Mouse (Mus musculus) frontal cortex, postnatal 10 days (tissue): ENCODE results near the gene Rem1.
"Not testable (repeated sequence)": the region's sequence is repeated elsewhere in the genome, so short reads cannot be mapped to it uniquely, and the experiment has no call there.

Source experiments
- DNase-seq, 2 experiments: peaks; one replicate each; pipeline ENCODE4 v3.0.0; 2022; ENCODE audit warnings: low spot score in 2 of 2, mixed read lengths in 1 of 2

Rem1 gene

DNA sequence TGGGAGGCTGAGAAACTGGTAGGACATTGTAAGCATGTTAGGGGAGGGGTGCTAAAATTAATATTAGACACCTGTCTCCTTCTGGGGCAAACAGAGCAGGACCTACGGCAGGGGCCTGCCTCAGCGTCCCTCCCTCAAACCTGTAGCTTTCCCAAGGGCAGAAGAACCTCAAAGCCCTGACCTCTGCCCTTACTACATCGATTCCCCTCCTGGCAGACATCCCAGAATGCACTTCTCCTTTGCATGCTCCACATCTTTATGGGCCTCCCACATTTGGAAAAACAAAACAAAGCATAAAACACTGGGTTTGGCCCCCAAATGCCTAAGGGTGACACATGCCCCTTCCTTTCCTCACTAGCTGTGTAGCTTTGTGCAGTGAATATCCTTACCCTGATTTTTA is 2.5 kb downstream of the Rem1 start:
- no peak for DNase-seq

DNA sequence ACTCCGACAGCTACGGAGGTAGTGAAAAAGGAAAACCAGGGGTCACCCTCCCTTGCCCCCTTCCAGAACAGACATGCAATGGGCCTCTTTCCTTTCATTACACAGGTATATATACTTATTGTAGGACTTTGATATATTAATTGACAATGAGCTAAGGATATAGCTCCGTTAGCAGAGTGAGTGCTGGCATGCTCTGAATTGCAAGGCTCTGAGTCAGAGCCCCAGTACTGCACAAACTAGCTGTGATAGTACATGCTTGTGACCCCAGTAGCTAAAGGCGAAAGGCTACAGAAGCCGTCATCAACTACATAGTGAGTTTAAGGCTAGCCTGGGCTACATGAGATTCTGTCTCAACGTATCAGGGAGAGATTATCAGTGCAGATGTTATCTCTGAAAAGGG is 3.2 kb downstream of the Rem1 start:
- DNase-seq = no peak

DNA sequence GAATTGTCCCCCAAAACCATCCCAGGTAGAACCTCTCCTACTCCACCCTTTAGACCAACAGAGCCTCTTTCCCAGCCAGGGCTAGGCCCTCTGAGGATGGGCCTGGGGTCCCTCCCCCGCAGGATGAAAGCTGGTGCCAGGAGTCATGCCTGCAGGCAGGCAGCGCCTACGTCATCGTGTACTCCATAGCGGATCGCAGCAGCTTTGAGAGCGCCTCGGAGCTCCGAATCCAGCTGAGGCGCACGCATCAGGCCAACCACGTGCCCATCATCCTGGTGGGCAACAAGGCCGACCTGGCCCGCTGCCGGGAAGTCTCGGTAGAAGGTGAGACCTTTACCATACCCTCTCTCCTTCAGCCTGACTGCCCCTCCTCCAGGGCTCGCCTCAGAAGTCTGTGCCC is 6.6 kb downstream of the Rem1 start:
- no peak for DNase-seq

DNA sequence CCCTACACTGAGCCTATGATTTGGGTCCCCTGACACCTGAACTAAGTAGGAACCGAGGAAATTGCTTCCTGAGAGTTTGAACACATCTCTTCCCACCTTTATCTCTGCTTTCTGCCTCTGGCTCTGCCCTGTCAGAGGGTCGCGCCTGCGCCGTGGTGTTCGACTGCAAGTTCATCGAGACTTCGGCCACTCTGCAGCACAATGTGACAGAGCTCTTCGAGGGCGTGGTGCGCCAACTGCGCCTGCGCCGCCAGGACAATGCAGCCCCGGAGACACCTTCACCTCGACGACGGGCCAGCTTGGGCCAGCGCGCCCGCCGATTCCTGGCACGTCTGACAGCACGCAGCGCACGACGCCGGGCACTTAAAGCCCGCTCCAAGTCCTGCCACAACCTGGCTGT is 7.6 kb downstream of the Rem1 start:
- DNase-seq = no peak

DNA sequence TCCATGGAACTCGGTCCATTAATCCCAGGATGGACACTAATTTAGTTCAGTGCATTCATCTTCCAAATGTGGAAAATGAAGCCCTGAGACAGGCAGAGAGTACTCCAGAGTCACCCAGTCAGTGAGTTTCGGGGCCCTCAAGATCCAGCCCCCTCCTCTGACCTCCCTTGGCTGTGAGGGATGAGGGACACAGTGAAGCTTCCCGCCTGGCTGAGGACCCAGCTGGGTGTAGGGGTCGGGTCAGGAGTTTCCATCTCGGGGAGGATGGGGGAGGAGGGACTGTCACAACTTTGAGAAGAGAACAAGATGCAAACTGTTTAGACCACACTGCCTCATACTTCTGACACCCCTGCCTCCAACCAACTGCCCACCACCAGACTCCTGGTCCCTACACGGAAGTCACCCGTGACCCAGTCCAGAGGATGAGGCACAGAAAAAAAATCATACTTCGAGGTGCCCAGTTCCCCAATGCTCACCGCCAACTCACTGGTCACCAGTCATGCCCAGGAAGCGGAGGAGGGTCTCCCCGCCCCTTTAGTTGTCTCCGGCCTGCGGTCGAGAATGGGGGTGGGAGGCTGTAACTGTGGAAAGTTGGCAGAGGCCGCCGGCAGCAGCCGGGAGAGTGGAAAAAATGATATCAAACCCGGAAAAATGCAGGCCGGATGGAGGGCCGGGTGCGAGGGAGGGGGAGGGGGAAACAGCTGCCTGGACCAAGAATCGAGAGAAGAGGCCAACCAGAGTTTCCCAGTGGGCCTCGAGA is 9.7 kb downstream of the Rem1 start:
- no peak for DNase-seq

DNA sequence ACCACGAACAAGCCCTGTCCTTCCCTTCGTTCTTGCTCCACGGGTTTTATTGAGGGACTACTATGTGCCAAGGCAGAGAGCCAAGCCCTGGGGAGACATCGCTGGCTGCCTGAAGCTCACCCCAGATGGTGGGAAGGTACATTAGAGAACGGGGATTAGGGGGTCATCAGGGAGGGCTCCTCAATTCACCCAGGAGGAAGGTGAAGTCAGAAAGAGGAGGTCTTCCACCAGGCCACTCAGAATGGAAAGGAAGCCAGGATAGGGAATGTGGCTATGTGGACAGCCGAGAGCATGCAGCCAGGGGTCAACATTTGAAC is 10.2 kb downstream of the Rem1 start:
- DNase-seq = no peak

DNA sequence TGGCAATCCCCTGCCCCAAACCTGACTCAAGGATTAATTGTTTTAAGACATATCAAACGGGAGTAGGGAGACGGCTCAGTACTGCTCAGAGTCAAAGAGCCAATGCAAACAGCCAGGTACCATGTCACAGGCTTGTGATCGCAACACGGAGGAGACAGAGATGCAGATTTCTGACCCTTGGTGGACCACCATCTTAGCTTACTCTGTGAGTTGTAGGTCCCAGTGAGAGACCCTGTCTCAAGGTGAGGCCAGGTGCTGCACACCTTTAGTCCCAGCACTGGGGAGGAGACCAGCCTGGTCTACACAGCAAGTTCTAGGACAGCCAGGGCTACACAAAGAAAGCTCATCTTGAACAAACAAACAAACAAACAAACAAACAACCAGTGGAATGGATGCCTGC is 10.6 kb downstream of the Rem1 start:
- no peak for DNase-seq

DNA sequence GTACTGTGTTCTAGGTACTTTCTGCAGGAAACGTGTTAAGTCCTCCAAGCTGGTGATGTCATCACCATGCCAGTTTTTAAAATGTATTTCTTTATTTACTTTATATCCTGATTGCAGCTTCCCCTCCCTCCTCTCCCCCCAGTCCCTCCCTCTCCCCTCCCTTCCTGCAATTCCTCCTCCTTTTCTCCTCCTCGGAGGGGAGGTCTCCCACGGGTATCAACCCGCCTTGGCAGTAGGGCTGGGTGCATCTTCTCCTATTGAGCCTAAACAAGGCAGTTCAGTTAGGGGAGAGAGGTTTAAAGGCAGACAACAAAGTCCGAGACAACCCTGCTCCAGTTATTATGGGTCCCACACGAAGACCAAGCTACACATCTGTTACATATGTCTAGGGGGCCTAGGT is 12.1 kb downstream of the Rem1 start:
- DNase-seq = no peak

DNA sequence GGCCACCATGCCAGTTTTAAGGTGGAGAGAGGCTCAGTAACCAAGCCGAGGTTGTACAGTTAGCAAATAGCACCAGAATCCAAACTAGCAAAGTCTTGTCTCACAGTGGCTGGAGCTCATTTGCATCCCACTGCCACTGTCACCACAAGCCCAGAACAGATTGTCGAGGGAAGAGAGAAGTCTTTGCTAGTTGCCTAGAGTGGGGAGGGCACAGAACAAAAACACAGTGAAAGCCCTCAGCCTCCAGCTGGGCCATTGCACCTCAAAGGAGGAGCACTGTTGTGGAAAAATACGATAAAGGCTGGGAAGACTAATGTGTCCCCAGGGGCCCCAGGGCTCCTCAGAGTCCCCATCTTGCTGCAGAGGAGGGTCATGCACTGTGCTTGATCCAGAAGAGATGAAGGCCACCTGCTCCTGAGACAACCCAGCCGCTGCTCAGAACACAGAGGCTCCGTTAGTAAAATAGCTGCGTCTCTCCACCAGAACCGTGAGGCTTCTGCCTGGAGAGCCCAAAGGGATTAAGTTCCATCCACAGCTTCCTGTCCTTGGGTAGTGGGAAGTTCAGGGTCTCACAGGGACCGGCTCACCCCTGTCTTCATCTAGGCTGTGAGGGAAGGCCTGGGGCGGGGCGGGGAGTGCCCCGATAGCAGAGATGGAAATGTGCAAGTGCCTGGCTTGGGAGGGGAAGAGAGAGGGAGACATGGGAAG is 12.8 kb downstream of the Rem1 start:
- no peak for DNase-seq

DNA sequence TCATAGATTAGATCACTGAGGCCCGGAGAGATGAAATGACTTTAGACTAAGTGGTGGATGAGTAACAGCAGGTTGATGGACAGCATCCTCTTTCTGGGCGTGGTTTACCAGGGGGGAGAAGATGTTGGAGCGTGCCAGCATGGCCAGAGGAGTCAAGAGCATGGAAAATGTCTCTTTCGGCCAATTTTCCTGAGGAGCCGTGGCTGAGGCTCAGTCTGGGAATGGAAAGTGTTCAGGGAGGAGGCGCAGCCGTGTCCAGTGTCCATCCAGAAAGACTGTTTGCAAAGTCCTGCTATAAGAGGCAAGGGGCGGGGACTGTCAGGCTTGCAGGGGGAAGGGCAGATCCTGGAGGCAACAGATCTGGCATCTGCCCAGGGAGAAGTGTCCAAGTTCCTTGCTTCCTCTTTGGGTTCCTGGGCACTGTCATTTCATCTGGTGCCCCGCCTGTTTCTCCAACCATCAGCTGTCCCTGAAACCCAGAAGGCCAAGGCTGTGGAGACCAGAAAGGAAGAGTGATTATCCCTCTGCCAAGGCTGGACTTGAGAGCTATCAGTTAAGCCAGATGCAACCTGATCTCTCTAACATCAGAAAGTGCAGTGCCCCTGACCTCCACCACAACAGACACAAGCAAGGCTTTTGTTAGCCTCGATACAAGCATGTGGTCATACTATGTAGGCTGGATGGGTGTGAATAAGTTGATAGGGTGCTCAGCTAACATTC is 26.3 kb downstream of the Rem1 start:
- no peak for DNase-seq

DNA sequence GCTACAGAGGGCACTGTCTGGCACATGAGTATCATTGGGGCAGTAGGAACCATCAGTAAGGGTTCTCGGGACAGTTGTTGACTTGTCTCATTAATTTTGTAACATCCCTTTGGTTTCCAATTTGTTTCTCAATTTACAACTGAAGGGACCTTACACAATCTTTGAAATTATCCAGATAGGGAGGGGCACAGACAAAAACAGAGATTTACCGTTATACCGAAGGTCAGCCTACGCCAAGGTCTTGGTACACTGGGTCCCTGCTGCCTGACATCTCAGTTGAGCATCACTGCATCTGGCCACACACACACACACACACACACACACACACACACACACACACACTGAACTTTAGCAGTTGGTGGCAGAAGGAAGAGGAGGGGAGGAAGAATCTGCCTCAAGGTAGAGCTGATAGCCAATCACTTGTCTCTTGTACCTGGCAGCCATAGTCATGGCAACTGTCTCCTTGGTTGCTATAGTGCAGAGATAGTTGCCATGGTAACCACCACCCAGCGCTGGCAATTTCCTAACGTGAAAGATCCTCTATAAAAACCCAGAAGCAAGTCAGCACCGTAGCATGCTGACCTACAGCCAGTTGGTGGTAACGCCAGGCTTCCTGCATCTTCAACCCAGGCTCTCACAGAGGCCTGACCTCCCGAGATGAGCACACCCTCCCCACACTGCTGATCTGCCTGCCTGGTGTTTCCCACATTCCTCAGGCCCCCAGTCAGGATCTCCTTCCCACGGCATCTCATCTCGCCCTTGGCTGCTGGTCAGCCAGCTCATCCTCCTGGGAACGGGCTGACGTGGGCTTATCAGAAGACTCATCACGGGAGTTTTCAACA is 27.3 kb downstream of the Rem1 start:
- DNase-seq = peak; percentile 65 to 81

DNA sequence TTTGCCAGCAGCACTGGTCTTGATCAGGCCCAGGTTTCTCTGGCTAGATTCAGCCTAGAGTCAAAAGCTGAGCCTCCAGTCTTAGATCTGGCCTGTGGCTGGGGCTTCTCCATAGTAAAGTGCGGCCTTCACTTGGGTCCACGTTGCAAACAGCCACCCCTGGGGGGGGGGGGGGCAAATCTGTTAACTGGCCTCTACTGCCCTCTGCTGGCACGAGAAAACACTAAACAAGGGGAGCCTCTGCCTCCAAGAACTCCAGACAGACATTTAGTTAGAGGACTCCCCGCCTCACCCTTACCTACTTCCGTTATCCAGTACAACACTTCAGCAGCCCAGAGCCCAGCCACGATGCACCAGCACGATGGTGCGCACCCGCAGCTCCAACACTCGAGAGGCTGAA is 30.6 kb downstream of the Rem1 start:
- DNase-seq = no peak

DNA sequence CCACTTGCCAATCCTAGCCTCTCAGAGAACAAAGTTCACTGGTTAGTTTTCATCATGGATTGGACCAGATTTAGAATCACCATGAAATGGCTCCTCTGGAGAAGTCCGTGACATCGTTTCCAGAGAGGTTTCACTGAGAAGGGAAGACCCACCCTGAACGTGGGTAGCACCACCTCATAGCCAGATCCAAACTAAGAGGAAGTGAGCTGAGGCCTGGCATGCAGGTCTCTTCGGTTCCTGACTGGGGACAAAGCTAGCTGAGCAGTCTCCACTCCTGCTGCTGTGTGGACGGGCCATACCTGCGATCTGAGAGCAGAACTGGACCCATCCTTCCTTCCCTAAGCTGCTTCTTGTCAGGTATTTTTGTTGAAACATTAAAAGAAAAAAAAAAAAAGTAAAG is 34.4 kb downstream of the Rem1 start:
- DNase-seq = no peak

DNA sequence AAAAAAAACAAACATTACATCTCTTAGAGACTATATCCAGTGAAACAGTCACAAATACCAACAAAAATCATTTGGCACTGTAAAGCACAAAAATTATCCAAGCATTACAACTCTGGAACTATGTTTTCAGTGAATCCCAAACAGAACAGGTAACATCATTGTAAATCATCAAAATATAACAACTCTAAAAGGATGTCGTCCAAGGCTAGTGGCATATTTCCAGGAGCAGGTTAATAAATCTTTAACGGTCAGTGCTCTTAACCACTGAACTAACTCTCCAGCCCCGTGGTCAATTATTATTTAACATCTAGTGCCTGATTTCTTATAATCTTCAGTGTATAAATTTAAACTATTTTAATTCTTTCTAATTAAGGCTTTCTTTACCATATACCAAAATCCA is 39.4 kb downstream of the Rem1 start:
- not testable (repeated sequence) for DNase-seq

DNA sequence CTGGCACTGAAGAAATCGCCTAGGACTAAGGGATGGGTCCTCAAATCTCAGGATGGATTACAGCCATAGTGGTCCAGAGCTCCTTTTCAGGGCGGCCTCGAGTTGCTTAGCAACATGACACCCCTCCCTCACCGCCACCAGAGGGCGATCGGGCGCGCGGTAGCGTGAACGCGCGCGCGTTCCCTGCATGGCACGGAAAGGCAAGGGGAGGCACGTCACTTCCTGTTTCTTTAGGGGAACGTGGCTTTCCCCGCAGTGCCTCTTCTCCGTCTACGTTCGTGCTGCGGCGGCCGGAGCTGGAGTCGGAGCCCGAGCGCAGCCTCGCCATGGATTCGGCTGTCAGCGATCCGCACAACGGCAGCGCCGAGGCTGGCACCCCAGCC is 42.5 kb downstream of the Rem1 start, which contains the start of gene H13:
Gene H13, plus strand, starts transcription at position 206 of the 383 bp plus-strand sequence.
- DNase-seq = peak; percentile 86 to 92

DNA sequence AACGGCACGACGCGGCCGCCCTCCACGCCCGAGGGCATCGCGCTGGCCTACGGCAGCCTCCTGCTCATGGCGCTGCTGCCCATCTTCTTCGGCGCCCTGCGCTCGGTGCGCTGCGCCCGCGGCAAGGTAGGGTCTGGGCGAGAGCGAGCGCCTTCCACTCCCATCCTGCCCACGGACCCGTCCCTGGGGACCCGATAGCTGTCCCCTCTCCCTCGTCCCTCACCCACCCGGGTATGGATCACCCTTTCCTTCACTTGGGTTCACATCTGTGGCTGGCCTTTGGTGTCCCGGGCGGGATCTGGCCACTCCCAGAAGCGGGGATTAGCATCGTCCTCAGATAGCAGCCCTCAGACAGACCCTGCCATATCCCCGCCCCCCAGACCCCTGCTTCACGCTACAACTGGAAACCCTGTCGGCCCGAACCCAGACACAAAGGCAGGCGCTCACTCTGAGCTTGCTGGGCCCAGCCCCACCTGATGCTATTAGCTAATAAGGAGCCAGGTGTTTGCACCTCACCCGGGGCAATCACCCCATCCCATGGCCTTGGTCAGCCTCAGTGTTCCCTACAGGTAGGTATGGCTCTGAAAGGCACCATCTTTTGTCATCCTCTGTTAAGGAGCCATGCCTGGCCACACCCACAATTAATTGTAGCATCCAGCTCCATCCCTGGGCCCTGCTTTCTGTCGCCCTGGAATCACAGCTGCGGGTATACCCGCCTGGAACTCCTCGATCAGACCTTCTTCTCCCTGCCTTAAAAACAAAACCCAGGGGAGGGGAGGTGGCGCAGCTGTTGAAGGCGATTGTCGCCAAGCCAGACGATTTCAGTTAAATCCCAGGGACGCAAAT is 43.1 kb downstream of the Rem1 start:
- DNase-seq = peak in 1 of 2 experiments; percentile 46

DNA sequence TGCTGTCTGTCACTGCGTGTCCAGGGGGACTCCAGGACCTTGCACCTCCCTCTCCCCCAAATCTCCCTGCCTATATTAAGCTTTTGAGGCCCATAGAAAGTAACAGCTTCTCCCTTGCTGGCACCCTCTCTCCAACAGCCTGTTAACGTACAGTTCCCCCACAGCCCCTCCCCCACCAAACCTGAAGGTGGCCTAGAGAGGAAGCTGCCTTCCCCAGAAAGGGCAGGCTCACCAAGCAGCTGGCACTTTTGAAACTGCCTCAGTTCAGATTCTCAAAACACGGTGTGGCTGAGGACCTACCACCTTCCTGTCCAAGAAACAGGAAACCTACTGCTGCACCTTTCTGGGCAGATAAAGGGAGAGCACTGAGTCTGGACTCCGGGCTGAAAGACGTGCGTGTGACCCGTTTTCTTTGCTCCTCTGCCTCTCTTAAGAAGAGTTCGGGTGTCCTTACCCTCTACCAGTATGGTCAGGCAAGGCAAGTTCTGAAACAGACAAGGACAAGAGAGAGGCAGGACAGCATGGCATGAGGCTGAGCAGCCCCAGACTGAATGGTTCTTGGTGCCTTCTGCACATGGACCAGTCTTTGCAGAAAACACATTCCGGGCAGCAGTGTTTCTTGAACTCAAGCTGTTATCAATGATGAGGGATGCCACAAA is 44.4 kb downstream of the Rem1 start:
- DNase-seq = peak in 1 of 2 experiments; percentile 47

DNA sequence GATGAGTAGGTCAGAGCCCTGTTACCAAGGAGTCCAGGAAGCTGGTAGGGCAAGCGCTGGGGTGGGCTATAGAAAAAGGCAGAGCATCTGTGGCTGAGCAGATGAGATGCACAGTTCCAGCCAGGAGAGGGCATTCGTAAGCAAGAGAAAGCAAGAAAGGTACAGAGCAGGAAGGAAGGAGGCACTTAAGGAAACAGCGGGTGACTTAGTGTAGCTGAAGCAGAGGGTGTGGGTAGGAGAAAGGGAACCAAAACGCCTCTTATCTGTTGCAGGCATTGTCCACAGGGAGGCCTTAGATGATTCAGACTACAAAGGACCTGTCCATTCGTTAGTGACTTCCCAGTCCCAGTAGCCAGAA is 44.9 kb downstream of the Rem1 start:
- DNase-seq = peak in 1 of 2 experiments; percentile 51

DNA sequence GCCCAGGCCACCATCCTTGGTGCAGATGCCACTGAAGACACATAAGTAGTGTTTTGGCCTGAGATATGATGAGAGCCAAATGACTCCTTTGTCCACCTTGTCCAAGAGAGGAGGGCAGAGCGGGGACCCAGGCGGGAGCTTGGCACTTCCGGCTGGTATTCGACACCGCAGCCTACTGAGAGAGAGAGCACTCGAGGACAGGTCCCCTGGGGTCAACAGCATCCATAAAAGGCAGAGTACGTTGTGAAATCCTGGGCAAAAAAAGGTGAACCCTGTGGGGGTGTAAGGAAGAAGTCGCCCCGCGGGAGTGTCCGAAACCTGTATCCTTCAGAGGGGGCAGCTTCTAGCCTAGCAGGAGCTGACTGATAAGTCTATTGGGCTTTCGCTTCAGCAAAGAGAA is 45.4 kb downstream of the Rem1 start:
- DNase-seq = no peak

DNA sequence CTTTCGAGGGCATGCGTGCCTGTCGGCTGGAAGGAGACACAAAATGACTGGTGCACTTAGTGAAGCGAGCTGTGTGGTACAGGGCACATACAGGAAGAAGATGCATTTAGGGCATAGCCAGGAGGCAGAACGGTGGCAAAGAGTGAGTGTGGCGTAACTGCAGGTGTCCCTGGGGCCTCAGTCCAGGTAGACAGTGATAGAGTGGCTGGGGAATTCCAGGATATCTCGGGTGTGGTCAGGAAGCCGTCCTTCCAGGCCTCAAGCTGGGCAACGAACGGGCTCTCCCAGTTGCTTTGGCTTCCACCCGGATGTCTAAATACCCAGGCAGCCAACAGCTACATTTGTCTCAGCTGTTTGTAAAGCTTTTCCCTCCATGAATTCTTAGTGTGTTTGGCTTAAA is 47.4 kb downstream of the Rem1 start:
- no peak for DNase-seq
